Mouse (Mus musculus): Measurements from ENCODE around the gene Prkn. TPM values are rescaled to one million over a fixed set of nuclear protein-coding genes. Genes with fewer than 3 reads are reported as not detected.

Prkn gene
- total RNA-seq, 2 experiments from 2014 or later = 16.6 to 16.8 TPM

DNA sequence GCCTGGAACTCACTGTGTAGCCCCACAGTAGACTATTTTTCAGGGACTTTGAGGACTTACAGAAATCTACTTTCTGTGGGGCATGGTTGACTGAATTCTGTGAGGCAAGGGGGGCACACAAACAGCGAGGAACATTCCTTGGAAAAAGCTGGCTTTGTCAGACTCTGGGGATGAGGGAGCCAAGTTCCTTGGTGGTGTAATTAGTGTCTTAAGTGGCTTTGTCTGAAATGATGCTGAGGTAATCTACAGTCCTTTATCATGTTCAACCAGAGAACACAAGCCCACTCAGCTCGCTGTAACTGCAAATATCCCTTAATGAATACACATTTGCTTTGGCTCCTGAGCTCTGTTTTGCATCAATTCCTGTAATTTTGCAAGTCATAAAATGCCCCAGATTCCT lies 888.1 kb downstream of the Prkn start:
- DNase-seq (ENCODE audit: low spot score in 2 of 2) = no peak

DNA sequence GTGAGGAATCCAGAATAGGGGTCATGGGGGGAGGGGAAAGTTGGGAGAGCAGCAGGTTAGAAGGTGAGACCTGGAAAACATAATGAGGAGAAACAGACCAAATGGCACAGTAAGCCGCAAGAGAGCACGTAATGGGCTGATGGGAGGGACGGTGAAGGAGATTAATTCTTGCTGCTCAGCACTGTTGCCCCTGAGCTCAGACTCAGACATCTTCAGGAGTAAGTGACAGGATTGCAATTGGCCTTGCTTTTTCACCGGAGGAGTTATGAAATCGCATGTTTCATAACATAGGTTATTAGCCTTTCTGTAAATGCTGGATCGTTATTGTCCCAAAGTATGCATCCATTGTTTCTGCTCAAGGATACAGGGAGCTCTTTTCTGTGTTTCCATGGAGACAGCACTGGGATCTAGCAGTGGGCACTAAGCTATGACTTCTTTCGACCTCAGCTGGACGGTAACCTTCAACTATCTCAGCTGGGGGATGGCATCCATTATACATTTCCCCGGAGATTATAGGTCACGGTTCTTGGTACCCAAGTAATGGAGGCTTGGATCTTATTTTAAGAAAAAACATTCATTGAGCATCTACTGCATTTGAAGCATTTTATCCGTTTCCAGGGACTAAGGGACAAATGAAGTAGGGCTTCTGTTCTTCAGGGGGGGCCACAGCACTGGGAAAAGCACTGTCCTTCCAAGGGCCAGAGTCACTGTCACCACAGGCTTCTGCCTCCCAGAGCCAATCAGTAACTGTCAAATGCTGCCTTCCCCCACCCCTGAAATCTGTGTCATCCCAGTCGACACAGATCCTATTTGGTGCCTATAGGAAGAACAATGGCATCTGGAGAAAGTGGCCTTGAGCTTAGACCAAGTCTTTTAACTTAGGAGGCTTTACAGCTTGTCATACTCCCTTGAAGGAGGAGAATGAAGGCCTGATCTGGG lies 890.7 kb downstream of the Prkn start:
- no peak for DNase-seq (ENCODE audit: low spot score in 2 of 2)

DNA sequence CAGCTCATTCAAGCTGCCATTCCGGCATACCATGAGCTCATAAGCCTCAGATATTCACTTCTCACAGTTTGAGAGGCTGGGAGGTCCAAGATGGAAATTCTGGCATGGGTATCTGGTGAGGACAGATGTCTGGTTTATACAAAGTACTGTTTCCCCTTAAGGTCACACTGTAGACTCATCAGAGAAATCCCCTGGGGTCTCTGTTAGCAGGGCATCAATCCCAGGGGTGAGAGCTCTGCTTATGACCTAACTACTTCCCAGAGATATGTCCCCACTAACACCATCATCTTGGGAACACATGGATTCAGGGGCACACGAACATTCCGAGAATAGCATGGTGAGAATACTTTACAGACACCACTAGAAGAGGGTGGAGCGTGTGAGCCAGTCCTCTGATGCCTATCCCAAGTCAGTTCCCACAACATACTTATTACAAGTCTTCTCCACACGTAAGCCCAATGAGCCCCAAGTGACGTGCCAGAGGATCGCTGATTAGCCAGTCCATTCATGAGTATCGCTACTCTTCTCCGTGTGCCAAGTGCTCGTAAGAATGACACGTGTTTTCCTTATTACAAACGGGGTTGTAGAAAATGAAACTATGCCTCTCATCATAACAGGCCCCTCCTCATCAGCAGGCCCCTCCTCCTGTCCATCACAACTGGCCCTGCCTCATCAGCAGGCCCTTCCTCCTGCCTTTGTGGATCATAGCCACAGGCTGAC lies 895.1 kb downstream of the Prkn start:
- DNase-seq (ENCODE audit: low spot score in 2 of 2) = no peak

DNA sequence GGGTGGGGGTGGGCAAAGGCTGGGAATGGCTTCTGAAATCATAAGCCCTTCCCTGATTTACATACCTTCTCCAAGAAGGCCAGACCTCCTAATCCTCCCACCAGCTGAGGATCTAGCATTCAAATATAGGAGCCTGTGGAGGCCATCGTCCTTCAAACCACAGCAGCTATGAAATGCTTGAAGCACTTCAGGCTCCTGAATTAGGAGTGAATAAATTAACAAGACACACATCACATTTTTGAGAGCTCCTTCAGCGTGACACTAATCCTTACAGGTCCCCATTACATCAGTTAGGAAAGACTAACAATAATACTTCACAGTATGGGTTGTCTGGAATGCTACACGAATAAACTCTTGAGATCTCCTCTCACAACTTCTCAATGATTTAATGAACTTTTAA lies 896.3 kb downstream of the Prkn start:
- DNase-seq (ENCODE audit: low spot score in 2 of 2) = no peak

DNA sequence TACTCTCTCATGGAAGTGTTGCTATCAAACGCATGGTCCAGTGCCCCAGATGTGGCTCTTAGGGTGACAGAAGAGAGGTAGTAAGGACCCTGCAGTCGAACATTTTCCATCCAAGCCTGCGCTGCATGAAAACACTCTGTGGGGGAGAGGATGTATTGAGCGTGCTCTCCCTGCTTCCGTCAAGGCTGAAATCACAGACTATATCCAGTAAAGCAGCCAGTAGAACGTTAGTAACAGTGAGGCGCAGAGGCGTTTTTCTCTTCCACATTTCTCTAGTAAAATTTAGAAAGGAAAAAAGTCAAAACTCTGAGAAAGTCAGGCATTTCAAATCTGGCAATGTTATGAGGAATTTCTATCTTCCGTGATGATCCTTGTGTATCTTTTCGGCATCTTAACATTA lies 897.7 kb downstream of the Prkn start:
- DNase-seq (ENCODE audit: low spot score in 2 of 2) = no peak

DNA sequence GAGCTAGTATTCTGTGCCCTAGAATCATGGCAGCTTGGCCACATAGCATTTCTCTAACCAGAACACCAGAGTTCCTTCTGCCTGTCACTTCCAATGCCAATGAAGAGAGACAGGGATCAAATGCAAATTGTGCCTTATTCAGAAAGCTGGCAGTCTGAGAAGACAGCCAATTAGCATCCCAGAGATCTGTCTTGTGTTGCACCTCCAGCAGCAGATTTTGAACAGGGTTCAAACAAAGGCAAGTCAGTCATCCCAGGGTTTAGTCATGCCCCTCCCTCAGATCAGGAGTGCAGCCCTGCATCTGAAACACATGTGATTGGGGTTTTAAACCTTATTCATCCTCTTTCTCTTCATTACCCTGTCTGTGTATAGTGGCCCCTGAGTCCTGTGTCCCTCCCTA lies 900.5 kb downstream of the Prkn start:
- no peak for DNase-seq (ENCODE audit: low spot score in 2 of 2)

DNA sequence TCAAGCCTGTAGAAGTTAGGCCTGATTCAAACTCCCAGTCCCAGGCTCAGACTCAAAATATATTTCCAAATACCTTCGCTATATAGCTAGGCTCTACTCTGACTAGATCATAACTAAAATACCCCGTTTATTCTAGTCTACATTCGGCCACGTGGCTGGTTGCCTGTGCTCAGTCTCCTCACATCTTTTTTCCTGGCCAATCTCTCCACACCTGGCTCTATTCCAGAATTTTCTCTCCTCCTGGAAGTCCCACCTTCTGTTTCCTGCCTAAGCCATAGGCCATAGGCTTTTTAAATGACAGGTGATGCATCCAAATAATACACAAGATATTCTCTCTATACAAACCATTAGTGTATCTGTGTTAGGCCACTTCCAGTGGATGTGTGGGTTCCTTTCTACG lies 901.0 kb downstream of the Prkn start:
- no peak for DNase-seq (ENCODE audit: low spot score in 2 of 2)

DNA sequence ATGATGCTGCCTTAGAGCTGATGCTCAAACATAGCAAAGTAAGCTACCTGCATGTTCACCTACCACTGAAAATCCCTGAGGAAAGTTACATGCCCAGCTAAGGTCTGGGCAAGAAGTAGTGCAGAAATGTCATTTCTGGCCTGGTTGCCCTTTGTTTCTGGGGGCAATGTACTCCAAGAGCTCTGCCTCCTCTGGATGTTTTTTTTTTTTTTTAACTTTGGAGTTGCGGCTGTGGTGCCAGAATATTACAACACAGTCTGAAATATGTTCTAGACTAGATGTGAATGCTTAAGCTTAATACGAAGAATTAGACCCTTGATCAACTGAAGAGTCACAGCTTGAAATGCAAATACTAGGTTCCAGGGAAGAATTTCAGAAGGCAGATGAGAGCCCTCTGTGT lies 911.1 kb downstream of the Prkn start:
- no peak for DNase-seq (ENCODE audit: low spot score in 2 of 2)

DNA sequence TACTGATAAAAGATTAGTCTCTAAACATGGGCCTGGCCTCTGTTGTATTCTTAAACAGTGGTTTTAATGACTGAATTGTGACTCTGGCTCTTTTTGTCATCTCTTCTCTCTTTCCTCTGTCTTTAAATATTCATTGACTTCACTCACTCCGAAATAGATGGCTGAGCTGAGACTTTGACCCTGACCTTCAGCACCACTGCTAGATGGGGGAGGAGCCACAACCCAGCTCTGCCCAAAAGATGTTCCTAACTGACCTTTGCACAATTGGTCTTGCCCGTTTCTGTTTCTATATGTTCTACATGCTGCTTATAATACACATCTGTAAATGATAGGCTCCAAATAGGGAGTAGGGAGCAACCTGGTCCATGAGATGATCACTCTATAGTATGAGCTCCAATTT lies 912.5 kb downstream of the Prkn start:
- no peak for DNase-seq (ENCODE audit: low spot score in 2 of 2)

DNA sequence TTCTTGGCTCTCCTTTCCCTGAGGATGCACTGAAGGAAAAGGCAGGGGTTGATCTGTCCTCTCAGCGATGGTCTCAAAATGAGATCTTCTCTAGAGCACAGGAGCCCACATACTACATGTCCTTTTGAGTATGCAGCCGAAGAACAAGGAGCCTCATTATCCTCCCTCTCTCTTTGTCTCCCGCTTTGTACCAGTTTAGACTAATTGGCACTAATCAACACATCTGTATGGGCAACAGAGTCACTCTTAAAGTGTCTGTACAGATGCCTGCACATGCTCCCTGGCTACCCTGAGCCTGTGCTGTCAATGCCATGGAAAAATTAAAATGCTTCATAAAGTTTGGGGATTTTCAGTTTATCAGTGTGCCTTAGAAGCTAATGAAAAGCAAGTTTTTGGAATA lies 924.9 kb downstream of the Prkn start:
- DNase-seq (ENCODE audit: low spot score in 2 of 2) = no peak

DNA sequence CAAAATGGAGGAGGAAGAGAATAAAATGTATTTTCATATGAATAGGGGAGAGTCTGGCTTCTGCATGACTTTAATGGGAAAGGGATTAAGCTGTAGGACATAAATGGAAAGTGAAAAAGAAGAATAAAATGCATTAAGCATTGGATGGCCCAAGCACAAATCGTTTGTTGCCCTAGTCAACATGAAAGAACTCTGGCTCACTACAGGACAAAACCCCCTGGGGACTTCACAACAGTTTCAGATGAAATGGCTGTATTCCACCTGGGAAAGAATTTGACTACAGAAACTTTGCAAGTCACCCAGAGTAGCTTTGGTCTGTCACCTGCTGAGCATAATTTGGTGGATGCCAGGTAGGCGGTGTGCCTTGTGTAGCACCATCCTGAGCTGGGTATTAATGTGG lies 925.4 kb downstream of the Prkn start:
- DNase-seq (ENCODE audit: low spot score in 2 of 2) = no peak

DNA sequence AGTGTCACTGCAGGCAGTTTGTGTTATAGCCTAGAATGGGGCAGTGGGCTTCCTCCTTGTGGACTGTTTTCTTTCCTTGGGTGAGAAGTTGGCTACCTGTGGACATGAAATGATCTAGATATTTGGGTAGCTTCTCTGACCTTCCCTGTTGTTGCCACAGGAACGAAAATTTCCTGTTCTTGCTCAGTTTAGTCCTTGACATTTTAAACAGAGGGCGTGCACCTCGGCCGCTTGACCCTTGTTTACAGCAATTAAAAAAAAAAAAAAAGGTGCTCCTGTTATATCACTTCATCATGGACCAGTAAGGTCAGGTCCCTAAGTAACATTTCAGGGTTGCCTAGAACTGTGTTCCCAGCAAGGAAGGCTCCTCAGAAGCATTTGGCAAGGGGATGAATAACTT lies 927.1 kb downstream of the Prkn start:
- no peak for DNase-seq (ENCODE audit: low spot score in 2 of 2)

DNA sequence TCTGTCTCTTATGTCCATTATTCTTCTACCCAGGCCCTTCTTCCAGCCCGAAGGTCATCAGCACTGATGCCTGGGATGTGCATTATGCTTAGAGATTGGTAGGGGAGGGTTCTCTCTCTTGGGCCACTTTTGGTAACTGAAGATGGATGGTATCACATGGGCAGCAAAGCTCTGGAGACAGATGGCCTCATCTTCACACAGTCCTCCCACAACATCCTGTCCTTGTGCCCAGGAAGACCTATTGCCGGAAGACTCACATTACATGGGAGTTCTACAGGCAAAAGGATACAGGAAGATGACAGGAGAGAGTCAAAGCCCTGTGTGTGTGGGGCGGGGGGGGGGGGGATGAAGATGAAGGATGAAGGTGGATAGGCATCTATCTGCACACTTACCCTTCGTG lies 928.2 kb downstream of the Prkn start:
- no peak for DNase-seq (ENCODE audit: low spot score in 2 of 2)

DNA sequence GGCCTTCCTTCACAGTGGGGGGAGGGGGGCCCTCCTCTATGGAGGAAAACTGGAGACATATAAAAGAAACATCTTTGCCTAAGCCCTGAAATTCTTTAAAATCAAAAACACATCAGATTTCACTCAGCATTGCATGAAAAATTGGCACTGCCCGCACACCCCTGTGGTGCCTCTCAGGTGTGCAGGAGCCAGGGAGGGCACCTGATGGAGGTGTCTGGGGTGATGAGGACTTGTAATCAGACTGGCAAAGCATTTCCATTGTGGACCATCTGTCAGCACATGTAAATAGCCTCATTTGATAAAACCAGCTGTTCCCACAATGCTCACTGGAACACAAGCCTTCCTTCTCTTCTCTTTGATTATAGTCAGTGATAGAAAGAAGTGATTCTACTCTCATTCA lies 928.8 kb downstream of the Prkn start:
- no peak for DNase-seq (ENCODE audit: low spot score in 2 of 2)

DNA sequence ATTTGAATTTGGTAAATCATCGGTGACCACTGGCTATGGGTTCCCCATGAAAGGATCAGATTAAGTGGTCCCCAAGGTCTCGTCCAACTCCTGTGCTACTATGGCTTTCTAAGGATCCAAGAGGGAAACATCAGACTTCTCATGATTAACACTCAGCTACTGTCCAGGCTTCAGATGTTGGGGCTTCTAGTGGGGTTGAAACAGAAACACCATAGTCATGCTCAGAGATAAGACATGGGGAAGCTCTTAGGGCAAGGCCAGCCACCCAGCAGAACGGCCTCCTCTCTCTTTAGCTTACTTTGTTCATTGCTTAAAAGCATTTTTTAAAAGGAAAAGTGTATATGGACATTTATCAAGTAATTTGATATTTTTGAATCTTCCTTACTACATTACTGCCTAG lies 929.3 kb downstream of the Prkn start:
- DNase-seq (ENCODE audit: low spot score in 2 of 2) = no peak

DNA sequence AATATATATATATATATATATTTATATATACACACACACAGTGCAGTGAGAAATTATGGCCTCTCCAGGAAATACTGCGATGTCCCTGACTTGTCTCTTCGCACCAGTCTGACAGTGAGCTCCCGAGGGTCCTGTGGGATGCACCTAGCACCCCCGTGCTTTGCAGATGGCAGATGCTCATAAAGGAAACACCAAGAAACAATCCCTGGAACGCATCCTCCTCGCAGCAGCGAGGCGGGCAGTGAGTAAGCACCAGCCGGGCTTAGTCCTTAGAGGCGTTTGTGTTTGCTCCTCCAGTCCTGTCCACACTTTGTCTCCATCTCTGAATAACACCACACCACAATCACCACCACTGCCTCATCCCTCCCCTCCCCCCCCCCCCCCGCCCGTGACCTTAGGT lies 939.4 kb downstream of the Prkn start:
- DNase-seq (ENCODE audit: low spot score in 2 of 2) = no peak

DNA sequence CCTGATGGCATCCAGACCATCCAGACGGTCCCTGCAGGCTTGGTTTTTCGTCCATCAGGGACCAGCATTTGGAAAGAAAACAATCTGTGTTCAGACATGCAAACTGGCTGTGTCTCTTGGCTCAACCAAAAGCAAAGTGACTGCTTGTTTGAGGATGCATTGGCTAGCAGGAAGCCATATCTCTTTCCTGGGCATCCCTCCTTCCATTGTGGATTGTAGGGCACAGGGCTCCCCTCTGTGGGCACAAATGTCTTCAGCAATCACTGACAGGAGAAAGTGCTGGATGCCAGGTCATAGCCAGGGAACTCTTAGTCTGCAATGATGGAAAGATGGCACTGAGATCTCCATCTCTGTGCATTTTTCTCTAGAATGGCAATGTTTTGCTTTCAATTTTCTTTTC lies 939.8 kb downstream of the Prkn start:
- DNase-seq (ENCODE audit: low spot score in 2 of 2) = no peak

DNA sequence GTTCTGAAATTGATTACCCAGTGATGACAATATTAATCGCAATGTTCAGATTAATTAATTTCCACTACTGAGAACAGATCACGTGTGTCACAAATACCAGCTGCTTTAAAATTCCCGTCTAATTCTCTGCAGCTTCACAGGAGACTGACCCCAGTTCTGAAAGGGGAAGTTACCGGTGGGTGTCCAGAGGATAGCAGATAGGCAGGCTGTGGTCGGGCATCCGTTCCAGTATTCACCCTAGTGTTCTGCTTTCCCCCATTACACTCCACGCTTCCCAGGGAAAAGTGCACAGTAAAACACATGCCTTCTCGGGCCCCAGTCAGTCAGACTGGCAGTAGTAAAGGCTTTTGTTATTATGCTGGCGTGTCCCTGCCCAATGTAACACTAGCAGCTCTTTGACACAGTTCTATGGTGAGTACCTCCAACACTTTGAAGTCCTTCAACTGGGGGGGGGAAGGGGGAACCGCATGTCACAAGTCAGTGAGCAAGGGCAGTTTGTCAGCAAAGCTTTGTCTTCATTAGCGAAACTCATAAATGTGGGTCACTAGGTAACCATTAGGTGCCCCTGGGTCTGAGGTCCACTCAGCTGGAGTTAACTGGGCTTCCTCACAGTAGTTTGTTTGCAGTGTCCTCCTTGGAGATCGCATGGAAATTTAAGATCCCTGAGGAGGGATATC lies 940.8 kb downstream of the Prkn start:
- no peak for DNase-seq (ENCODE audit: low spot score in 2 of 2)

DNA sequence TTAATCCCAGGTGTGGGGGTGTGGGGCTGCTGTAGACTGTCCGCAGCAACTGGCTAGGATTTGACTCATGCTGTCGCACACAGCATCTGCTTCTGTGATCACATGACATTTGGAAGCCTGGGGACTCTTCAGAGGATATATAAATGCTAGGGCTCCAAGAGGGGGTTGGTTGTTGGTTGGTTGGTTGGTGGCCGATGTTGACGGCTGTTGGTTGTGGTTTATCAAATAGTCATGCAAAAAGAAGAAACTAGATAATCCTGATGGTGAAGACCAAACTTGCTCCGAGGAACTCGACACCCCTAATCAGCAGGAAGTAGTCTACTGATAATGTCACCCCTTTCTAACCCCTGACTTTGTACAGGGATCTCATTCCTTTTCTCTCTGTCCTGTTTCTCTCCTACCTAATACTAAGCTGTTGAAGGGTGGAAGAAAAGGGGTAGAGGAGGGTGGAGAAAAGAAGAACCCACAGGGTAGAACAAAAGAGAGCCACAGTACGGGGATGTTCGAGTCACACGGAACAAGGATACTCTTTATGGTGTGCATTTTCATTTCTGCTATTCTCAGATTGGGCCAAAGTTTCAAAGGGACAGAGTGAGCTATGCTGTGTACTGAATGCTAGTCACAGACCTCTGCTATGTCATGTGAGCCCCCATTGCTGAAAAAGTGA lies 948.2 kb downstream of the Prkn start:
- no peak for DNase-seq (ENCODE audit: low spot score in 2 of 2)

DNA sequence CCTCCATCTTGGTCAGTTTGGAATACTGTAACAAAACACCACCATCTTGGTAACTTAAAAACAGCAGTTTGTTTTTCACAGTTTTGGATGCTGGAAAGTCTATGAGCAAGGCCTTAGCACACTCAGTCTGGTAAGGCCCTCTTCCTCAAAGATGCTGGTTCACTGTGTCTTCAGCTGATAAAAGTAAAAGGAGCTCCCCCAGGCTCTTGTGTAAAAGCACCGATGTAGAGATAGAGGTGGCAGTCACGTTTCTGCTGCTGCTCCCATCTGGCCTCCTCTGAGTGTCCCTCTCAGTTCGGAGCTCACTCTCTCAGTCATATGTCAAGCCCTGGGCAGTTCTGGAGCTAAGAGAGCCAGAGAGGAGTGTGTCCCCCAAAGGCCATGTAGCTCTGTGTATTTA lies 955.8 kb downstream of the Prkn start:
- DNase-seq (ENCODE audit: low spot score in 2 of 2) = no peak

DNA sequence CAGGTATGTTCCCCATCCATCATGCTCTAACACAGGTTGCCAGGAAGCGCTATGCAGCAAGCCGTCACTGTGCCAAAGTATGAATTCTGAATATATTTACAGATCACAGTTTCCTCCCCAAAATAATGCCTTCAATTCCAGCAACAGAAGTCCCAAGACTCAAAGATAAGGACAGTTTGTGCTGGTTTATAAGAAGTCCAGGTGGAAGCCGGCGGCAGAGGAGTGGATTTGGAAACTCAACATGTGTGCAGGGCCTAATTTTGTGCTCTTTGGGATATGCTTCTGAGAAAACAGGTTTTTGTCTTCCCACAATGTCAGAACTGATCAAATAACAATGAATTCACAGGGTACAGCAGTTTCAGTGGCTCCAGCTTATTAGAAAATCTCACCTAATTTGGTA lies 961.0 kb downstream of the Prkn start:
- peak in 1 of 2 experiments; percentile 68 for DNase-seq (ENCODE audit: low spot score in 2 of 2)

DNA sequence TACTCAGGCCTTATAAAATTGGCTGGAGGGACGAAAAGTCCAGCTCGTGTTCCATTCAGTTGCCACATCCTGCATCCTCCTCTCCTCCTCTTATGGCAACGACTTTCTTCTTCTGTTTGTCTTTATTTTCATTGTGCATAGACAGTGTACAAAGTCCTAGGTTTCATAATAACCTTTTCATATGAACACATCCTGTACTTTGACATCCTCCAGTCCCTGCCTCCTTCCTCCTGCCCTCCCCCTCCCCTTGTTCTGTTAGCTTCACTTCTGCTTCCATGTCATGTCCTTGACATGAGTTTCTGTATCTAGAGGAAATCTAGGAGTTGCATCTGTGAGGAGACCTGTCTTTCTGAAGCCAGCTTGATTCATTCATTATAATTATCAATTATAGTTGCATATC lies 967.1 kb downstream of the Prkn start:
- no peak for DNase-seq (ENCODE audit: low spot score in 2 of 2)

All from layer of hippocampus, adult 18-20 months (tissue).